15 mouse cellular contexts compared by ENCODE assay signal in the genomic region with DNA sequence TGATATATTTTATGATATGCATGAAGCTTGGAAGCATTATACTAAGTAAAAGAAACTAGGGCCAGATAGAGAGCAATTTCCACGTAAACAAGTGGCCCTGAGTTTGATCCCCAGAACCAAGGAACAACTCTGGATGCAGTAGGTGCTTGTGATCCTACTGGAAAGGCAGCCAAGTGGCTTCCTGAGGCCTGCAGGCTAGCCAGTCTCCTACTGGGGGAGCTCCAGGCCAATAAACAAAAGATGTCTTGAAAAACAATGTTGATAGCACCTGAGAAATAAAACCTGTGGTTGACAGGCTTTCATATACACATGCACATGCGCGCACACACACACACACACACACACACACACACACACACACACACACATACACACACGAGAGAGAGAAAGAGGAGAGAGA.
DNase-seq lines count a peak whose midpoint lies in the region; ATAC-seq and TF ChIP-seq lines count a peak whose summit lies in the region.
"Had no signal": no experiment of that assay in that cellular context is flagged by ENCODE, and none has a peak within 500 bp of the region (broad histone marks: within the 10 kb centered on the region; RNA-seq: fewer than 3 reads in every experiment).

No protein-coding gene starts in this region.

- DNase-seq in heart, adult 2 months, result peak in 1 of 2 experiments; percentile 21
- no peak for DNase-seq in layer of hippocampus, adult 2 months (ENCODE audit: low spot score in 2 of 2)
- DNase-seq in layer of hippocampus, adult 9-11 months, result no peak
- DNase-seq in 3T3-L1 (ENCODE audit: low read depth, low spot score) (peak; percentile 38), NIH3T3 (ENCODE audit: low read depth) (peak; percentile 30)
- no peak for DNase-seq in retina, embryonic 14.5 days (ENCODE audit: low spot score)
- DNase-seq: embryo, embryonic 11 days; kidney, adult 9 months; thymus, postnatal 25 days had no signal

- no peak overlapping the region for H3K9ac ChIP-seq in heart, adult 2 months (ENCODE audit: low read depth, low read length)
- no peak overlapping the region for H3K9ac ChIP-seq in heart, embryonic 12.5 days
- H3K9ac ChIP-seq: heart, embryonic 15.5 days; liver, embryonic 14.5 days; neural tube, embryonic 12.5 days had no signal

- TF ChIP-seq CTCF in heart, adult 2 months (IDR thresholded peaks at IDR 0.05), result peak; percentile 62
- peak; percentile 53 for TF ChIP-seq CTCF in layer of hippocampus, adult 2 months (conservative IDR thresholded peaks at IDR 0.05)

- H3K27me3 ChIP-seq in heart, adult 2 months (ENCODE audit: control insufficient read depth, insufficient read depth, low read length), result no peaks in the 10 kb centered on the region
- H3K27me3 ChIP-seq in heart, embryonic 12.5 days (replicated peaks), result no peaks in the 10 kb centered on the region
- H3K27me3 ChIP-seq: heart, embryonic 15.5 days; neural tube, embryonic 12.5 days had no signal

- 75% methylated on average over 4 of the region's 4 CpGs for WGBS in heart, adult 2 months
- WGBS in heart, embryonic 12.5 days, result 76% methylated on average over 4 of the region's 4 CpGs

- intact Hi-C loops in heart, adult 2 months (cut with DNase I), result loop anchor here (5.0 kb wide), 1 partner anchor 40 kb away; no protein-coding TSS in a partner anchor

- TF ChIP-seq EP300 in heart, adult 2 months (IDR thresholded peaks at IDR 0.05; ENCODE audit: insufficient read depth, low read depth, low read length), result no peak

- H3K4me2 ChIP-seq in heart, embryonic 12.5 days, result no peak overlapping the region
- H3K4me2 ChIP-seq: heart, embryonic 15.5 days; neural tube, embryonic 12.5 days had no signal

- ATAC-seq in heart, embryonic 12.5 days (ENCODE audit: insufficient number of reproducible peaks, low FRiP score), result no peak
- ATAC-seq: activated CD4-positive, CD25-positive, alpha-beta regulatory T cell, adult 4 months had no signal

- H3K9me3 ChIP-seq in heart, embryonic 12.5 days (replicated peaks), result no peaks in the 10 kb centered on the region
- H3K9me3 ChIP-seq: heart, embryonic 15.5 days; neural tube, embryonic 12.5 days had no signal

- H3K27ac ChIP-seq in heart, adult 2 months, result no peak overlapping the region
- H3K27ac ChIP-seq in heart, embryonic 12.5 days (ENCODE audit: poor library complexity, severe bottlenecking), result no peak overlapping the region
- no peak overlapping the region for H3K27ac ChIP-seq in layer of hippocampus, adult 2 months
- H3K27ac ChIP-seq: heart, embryonic 15.5 days; hindbrain, embryonic 10.5 days; liver, embryonic 14.5 days; neural tube, embryonic 12.5 days had no signal

- H3K4me1 ChIP-seq in heart, adult 2 months (ENCODE audit: control insufficient read depth, insufficient read depth, low read length), result no peaks in the 10 kb centered on the region
- H3K4me1 ChIP-seq in heart, embryonic 12.5 days (replicated peaks), result no peaks in the 10 kb centered on the region
- H3K4me1 ChIP-seq: heart, embryonic 15.5 days; neural tube, embryonic 12.5 days had no signal

- no peak overlapping the region for H3K4me3 ChIP-seq in heart, adult 2 months
- no peak overlapping the region for H3K4me3 ChIP-seq in heart, embryonic 12.5 days
- H3K4me3 ChIP-seq in layer of hippocampus, adult 2 months, result no peak overlapping the region
- H3K4me3 ChIP-seq: heart, embryonic 15.5 days; hindbrain, embryonic 10.5 days; neural tube, embryonic 12.5 days had no signal

- no peaks in the 10 kb centered on the region for H3K36me3 ChIP-seq in heart, adult 2 months (ENCODE audit: control insufficient read depth, insufficient read depth, low read length)
- H3K36me3 ChIP-seq in heart, embryonic 12.5 days, result no peaks in the 10 kb centered on the region
- H3K36me3 ChIP-seq: heart, embryonic 15.5 days; hindbrain, embryonic 10.5 days; neural tube, embryonic 12.5 days had no signal

- H3K79me2 ChIP-seq in heart, adult 2 months (replicated peaks; ENCODE audit: control insufficient read depth, insufficient read depth, low read length), result no peaks in the 10 kb centered on the region

- TF ChIP-seq POLR2A in heart, adult 2 months (IDR thresholded peaks at IDR 0.05; ENCODE audit: insufficient read depth, low read depth, low read length), result no peak

Comparison
In these comparisons a context has a peak if more than half of its experiments do, and no peak if none do; other contexts are left out.
1. DNase-seq: peak in 3T3-L1 (single experiment) and NIH3T3 (single experiment); none in layer of hippocampus, adult 2 months (0 of 2), layer of hippocampus, adult 9-11 months (single experiment) and retina, embryonic 14.5 days (single experiment).